In genomic region chr1:34511027-34511426, GRCm38 (mm10) we compare ENCODE assay signal across 8 mouse cellular contexts. TPM values are rescaled to one million over a fixed set of nuclear protein-coding genes. Genes with fewer than 3 reads are reported as not detected.
DNase-seq lines count a peak whose midpoint lies in the region; ATAC-seq lines count a peak whose summit lies in the region.

No protein-coding gene starts in this region.

- intact Hi-C loops in heart, postnatal 36 days (cut with DNase I): no loop called here

- no peak overlapping the region for H3K27ac ChIP-seq in forebrain, embryonic 10.5 days
- H3K27ac ChIP-seq in forebrain, embryonic 15.5 days (replicated peaks): no peak overlapping the region
- H3K27ac ChIP-seq in embryonic facial prominence, embryonic 10.5 days (replicated peaks): no peak overlapping the region

- H3K4me2 ChIP-seq in forebrain, embryonic 15.5 days (replicated peaks): no peak overlapping the region

- H3K4me1 ChIP-seq in forebrain, embryonic 10.5 days: peaks cover 12% of the 10 kb centered on the region
- no peaks in the 10 kb centered on the region for H3K4me1 ChIP-seq in forebrain, embryonic 15.5 days
- peaks cover 12% of the 10 kb centered on the region for H3K4me1 ChIP-seq in embryonic facial prominence, embryonic 10.5 days

- H3K27me3 ChIP-seq in forebrain, embryonic 10.5 days (ENCODE audit: poor library complexity, severe bottlenecking): no peaks in the 10 kb centered on the region
- no peaks in the 10 kb centered on the region for H3K27me3 ChIP-seq in forebrain, embryonic 15.5 days
- H3K27me3 ChIP-seq in embryonic facial prominence, embryonic 10.5 days (replicated peaks; ENCODE audit: low read depth, poor library complexity, severe bottlenecking): no peaks in the 10 kb centered on the region

- no peak for ATAC-seq in forebrain, embryonic 15.5 days (replicated peaks)
- peak; percentile 81 for ATAC-seq in megakaryocyte progenitor cell, adult 5-6 weeks (replicated peaks; ENCODE audit: poor library complexity)

- WGBS in forebrain, embryonic 10.5 days: 8% methylated on average over 3 of the region's 3 CpGs
- 4% methylated on average over 3 of the region's 3 CpGs for WGBS in forebrain, embryonic 15.5 days
- WGBS in embryonic facial prominence, embryonic 10.5 days: 5% methylated on average over 3 of the region's 3 CpGs

- peak overlapping the region; percentile 27; the same call in 1 of the 2 replicates for H3K4me3 ChIP-seq in forebrain, embryonic 10.5 days
- no peak overlapping the region for H3K4me3 ChIP-seq in forebrain, embryonic 15.5 days
- peak overlapping the region; percentile 43; the same call in 1 of the 2 replicates for H3K4me3 ChIP-seq in embryonic facial prominence, embryonic 10.5 days

- H3K9ac ChIP-seq in forebrain, embryonic 15.5 days (replicated peaks): no peak overlapping the region

- H3K9me3 ChIP-seq in forebrain, embryonic 10.5 days: no peaks in the 10 kb centered on the region
- H3K9me3 ChIP-seq in forebrain, embryonic 15.5 days: no peaks in the 10 kb centered on the region
- H3K9me3 ChIP-seq in embryonic facial prominence, embryonic 10.5 days: no peaks in the 10 kb centered on the region

- H3K36me3 ChIP-seq in forebrain, embryonic 10.5 days (replicated peaks): no peaks in the 10 kb centered on the region
- H3K36me3 ChIP-seq in forebrain, embryonic 15.5 days: no peaks in the 10 kb centered on the region
- H3K36me3 ChIP-seq in embryonic facial prominence, embryonic 10.5 days (replicated peaks): no peaks in the 10 kb centered on the region

- peak; percentile 51 for DNase-seq in forebrain, embryonic 10.5 days (ENCODE audit: extremely low spot score, low spot score)
- peak; percentile 13 for DNase-seq in adrenal gland, adult 2 months
- peak; percentile 61 for DNase-seq in embryonic facial prominence, embryonic 10.5 days (ENCODE audit: low spot score)
- peak; percentile 17 to 36 for DNase-seq in heart, postnatal 36 days
- peak; percentile 21 to 52 for DNase-seq in left cerebral cortex, adult 18-20 months (ENCODE audit: low spot score in 2 of 2)
- DNase-seq in spleen, postnatal 14 days (ENCODE audit: low spot score in 2 of 2): peak; percentile 36 to 66

RNA-seq across cellular contexts. Expression of gene Prss39, which starts 12.8 kb away (rescaled TPM):
- not detected in 2 replicates for polyA plus RNA-seq in forebrain, embryonic 10.5 days (2016; fragmentation: Nextera tagmentation; extraction: Ambion mirVana)
- polyA plus RNA-seq in forebrain, embryonic 15.5 days (2015; fragmentation: Nextera tagmentation; extraction: Ambion mirVana): not detected in 2 replicates
- not detected for total RNA-seq in adrenal gland, adult 2 months (2021)
- polyA plus RNA-seq in adrenal gland, adult 2 months (2012; rRNA removed): not detected in 2 replicates
- polyA plus RNA-seq in embryonic facial prominence, embryonic 10.5 days (2016; fragmentation: Nextera tagmentation; extraction: Ambion mirVana): not detected in 2 replicates
- total RNA-seq in heart, postnatal 36 days (2021): not detected
- not detected for total RNA-seq in left cerebral cortex, adult 18-20 months (2021)
- 0.29 TPM in 1 of 2 replicates, not detected in the other for total RNA-seq in megakaryocyte progenitor cell, adult 5-6 weeks (2015)
- total RNA-seq in megakaryocyte progenitor cell, adult 5-6 weeks (2017): not detected in 2 replicates

RNA-seq across cellular contexts. Expression of gene Cfc1, which starts 24.4 kb away (rescaled TPM):
- polyA plus RNA-seq in forebrain, embryonic 10.5 days (2016; fragmentation: Nextera tagmentation; extraction: Ambion mirVana): not detected in 2 replicates
- polyA plus RNA-seq in forebrain, embryonic 15.5 days (2015; fragmentation: Nextera tagmentation; extraction: Ambion mirVana): not detected in 2 replicates
- total RNA-seq in adrenal gland, adult 2 months (2021): not detected
- not detected in 2 replicates for polyA plus RNA-seq in adrenal gland, adult 2 months (2012; rRNA removed)
- 0.29 TPM in 1 of 2 replicates, not detected in the other for polyA plus RNA-seq in embryonic facial prominence, embryonic 10.5 days (2016; fragmentation: Nextera tagmentation; extraction: Ambion mirVana)
- total RNA-seq in heart, postnatal 36 days (2021): not detected
- total RNA-seq in left cerebral cortex, adult 18-20 months (2021): not detected
- 0.17 TPM in 1 of 2 replicates, not detected in the other for total RNA-seq in megakaryocyte progenitor cell, adult 5-6 weeks (2015)
- total RNA-seq in megakaryocyte progenitor cell, adult 5-6 weeks (2017): not detected in 2 replicates

RNA-seq across cellular contexts. Expression of gene Prss40, which starts 49.7 kb away (rescaled TPM):
- not detected in 2 replicates for polyA plus RNA-seq in forebrain, embryonic 10.5 days (2016; fragmentation: Nextera tagmentation; extraction: Ambion mirVana)
- polyA plus RNA-seq in forebrain, embryonic 15.5 days (2015; fragmentation: Nextera tagmentation; extraction: Ambion mirVana): not detected in 2 replicates
- total RNA-seq in adrenal gland, adult 2 months (2021): not detected
- polyA plus RNA-seq in adrenal gland, adult 2 months (2012; rRNA removed): not detected in 2 replicates
- polyA plus RNA-seq in embryonic facial prominence, embryonic 10.5 days (2016; fragmentation: Nextera tagmentation; extraction: Ambion mirVana): not detected in 2 replicates
- total RNA-seq in heart, postnatal 36 days (2021): not detected
- total RNA-seq in left cerebral cortex, adult 18-20 months (2021): not detected
- total RNA-seq in megakaryocyte progenitor cell, adult 5-6 weeks (2015): not detected in 2 replicates
- not detected in 2 replicates for total RNA-seq in megakaryocyte progenitor cell, adult 5-6 weeks (2017)

RNA-seq across cellular contexts. Expression of gene Ptpn18, which starts 51.5 kb away (rescaled TPM):
- polyA plus RNA-seq in forebrain, embryonic 10.5 days (2016; fragmentation: Nextera tagmentation; extraction: Ambion mirVana): 3.4 and 6.0 TPM in 2 replicates
- 3.9 and 8.0 TPM in 2 replicates for polyA plus RNA-seq in forebrain, embryonic 15.5 days (2015; fragmentation: Nextera tagmentation; extraction: Ambion mirVana)
- 1 to 10 TPM; 2.8 to 3.3 TPM for total RNA-seq in adrenal gland, adult 2 months (2021)
- 71.5 and 109 TPM in 2 replicates for polyA plus RNA-seq in adrenal gland, adult 2 months (2012; rRNA removed)
- polyA plus RNA-seq in embryonic facial prominence, embryonic 10.5 days (2016; fragmentation: Nextera tagmentation; extraction: Ambion mirVana): 4.5 and 6.0 TPM in 2 replicates
- total RNA-seq in heart, postnatal 36 days (2021): 1 to 10 TPM; 4.8 to 5.6 TPM
- 1 to 10 TPM; 3.0 to 4.5 TPM for total RNA-seq in left cerebral cortex, adult 18-20 months (2021)
- total RNA-seq in megakaryocyte progenitor cell, adult 5-6 weeks (2015): 51.7 and 55.5 TPM in 2 replicates
- total RNA-seq in megakaryocyte progenitor cell, adult 5-6 weeks (2017): 287 and 316 TPM in 2 replicates
